Mouse (Mus musculus) CH12F3 (cell line): Measurements from ENCODE around the gene Adamts7.

ENCODE experiments used
- in situ Hi-C: fragments of 300-500 bp; cut with MboI; formaldehyde crosslinking; loops from 2 replicates; pipeline ENCODE4 v1.14.3; 2020; ENCODE audit warnings: low sequenced_read_pairs

Adamts7 gene

GRCm38 (mm10) chr9:90197116-90197665, 34.3 kb downstream of the Adamts7 start:
- in situ Hi-C loops = no loop called here

GRCm38 (mm10) chr9:90197866-90198383, 35.1 kb downstream of the Adamts7 start:
- in situ Hi-C loops = no loop called here

GRCm38 (mm10) chr9:90198531-90199449, 35.9 kb downstream of the Adamts7 start:
- in situ Hi-C loops = no loop called here

- in situ Hi-C loops = no loop called here
Observed at GRCm38 (mm10) chr9:90199611-90200010, 36.7 kb downstream of the Adamts7 start.

GRCm38 (mm10) chr9:90200501-90200900, 37.6 kb downstream of the Adamts7 start:
- in situ Hi-C loops = no loop called here

- in situ Hi-C loops = no loop called here
Observed at GRCm38 (mm10) chr9:90201096-90201495, 38.2 kb downstream of the Adamts7 start.

GRCm38 (mm10) chr9:90201541-90201940, 38.7 kb downstream of the Adamts7 start:
- in situ Hi-C loops = no loop called here

GRCm38 (mm10) chr9:90203233-90203632, 40.4 kb downstream of the Adamts7 start:
- in situ Hi-C loops = no loop called here

- in situ Hi-C loops = no loop called here
Observed at GRCm38 (mm10) chr9:90204396-90204915, 41.6 kb downstream of the Adamts7 start.

GRCm38 (mm10) chr9:90206500-90206899, 43.6 kb downstream of the Adamts7 start:
- in situ Hi-C loops = loop anchor here (5.0 kb wide), 1 partner anchor 241 kb away; no protein-coding TSS in a partner anchor

- in situ Hi-C loops = loop anchor here (5.0 kb wide), 1 partner anchor 239 kb away; no protein-coding TSS in a partner anchor
Observed at GRCm38 (mm10) chr9:90207808-90208207, 44.9 kb downstream of the Adamts7 start.

GRCm38 (mm10) chr9:90208655-90209054, 45.8 kb downstream of the Adamts7 start:
- in situ Hi-C loops = loop anchor here (5.0 kb wide), 1 partner anchor 239 kb away; no protein-coding TSS in a partner anchor

GRCm38 (mm10) chr9:90213127-90213526, 50.3 kb downstream of the Adamts7 start:
- in situ Hi-C loops = no loop called here

GRCm38 (mm10) chr9:90216259-90217001, 53.6 kb downstream of the Adamts7 start:
- in situ Hi-C loops = no loop called here

- in situ Hi-C loops = no loop called here
Observed at GRCm38 (mm10) chr9:90217501-90217900, 54.6 kb downstream of the Adamts7 start.

GRCm38 (mm10) chr9:90222275-90222674, 59.4 kb downstream of the Adamts7 start:
- in situ Hi-C loops = no loop called here

GRCm38 (mm10) chr9:90226081-90226741, 63.3 kb downstream of the Adamts7 start:
- in situ Hi-C loops = no loop called here

GRCm38 (mm10) chr9:90226742-90227096, 63.9 kb downstream of the Adamts7 start:
- in situ Hi-C loops = no loop called here

GRCm38 (mm10) chr9:90227171-90227570, 64.3 kb downstream of the Adamts7 start:
- in situ Hi-C loops = no loop called here
